In genomic region chr1:156201069-156201468, GRCm38 (mm10) we compare ENCODE assay signal across 21 mouse cellular contexts. TPM values are rescaled to one million over a fixed set of nuclear protein-coding genes. Genes with fewer than 3 reads are reported as not detected.
"Had no signal": no experiment of that assay in that cellular context is flagged by ENCODE, and none has a peak within 500 bp of the region (broad histone marks: within the 10 kb centered on the region; RNA-seq: fewer than 3 reads in every experiment).

No protein-coding gene starts in this region.

- H3K9me3 ChIP-seq: limb, embryonic 10.5 days; limb, embryonic 13.5 days; liver, embryonic 15.5 days; neural tube, embryonic 13.5 days; stomach, embryonic 15.5 days had no signal

- H3K4me3 ChIP-seq: layer of hippocampus, adult 2 months; limb, embryonic 10.5 days; limb, embryonic 13.5 days; liver, embryonic 12.5 days; liver, embryonic 15.5 days; megakaryocyte, embryonic 14.5 days; midbrain, embryonic 10.5 days; midbrain, embryonic 13.5 days; myocyte; neural tube, embryonic 13.5 days; stomach, embryonic 15.5 days had no signal

- H3K36me3 ChIP-seq: limb, embryonic 10.5 days; limb, embryonic 13.5 days; liver, embryonic 12.5 days; liver, embryonic 15.5 days; midbrain, embryonic 10.5 days; midbrain, embryonic 13.5 days; neural tube, embryonic 13.5 days; stomach, embryonic 15.5 days had no signal

- DNase-seq: kidney, adult 9 months; kidney, postnatal 14 days; layer of hippocampus, adult 9-11 months; liver; retina, postnatal 1 day; right cerebral cortex, postnatal 25 days; spleen, adult 18-20 months; thymus, postnatal 25 days had no signal

- H3K9ac ChIP-seq: limb, embryonic 13.5 days; liver, embryonic 12.5 days; liver, embryonic 15.5 days; midbrain, embryonic 13.5 days; neural tube, embryonic 13.5 days; stomach, embryonic 15.5 days had no signal

- H3K4me2 ChIP-seq: limb, embryonic 13.5 days; liver, embryonic 12.5 days; liver, embryonic 15.5 days; midbrain, embryonic 13.5 days; neural tube, embryonic 13.5 days; stomach, embryonic 15.5 days had no signal

- ATAC-seq: intestine, postnatal 0 days; liver, embryonic 12.5 days; midbrain, embryonic 13.5 days; midbrain, embryonic 16.5 days had no signal

- H3K27ac ChIP-seq: layer of hippocampus, adult 2 months; limb, embryonic 10.5 days; limb, embryonic 13.5 days; liver, embryonic 12.5 days; liver, embryonic 15.5 days; midbrain, embryonic 10.5 days; midbrain, embryonic 13.5 days; neural tube, embryonic 13.5 days; stomach, embryonic 15.5 days had no signal

RNA-seq across cellular contexts. Expression of gene Fam163a, which starts 3.8 kb away (rescaled TPM):
- polyA plus RNA-seq: liver, embryonic 15.5 days; myocyte had no signal
